ENCODE assay signal across 8 mouse cellular contexts in genomic region chr11:96006852-96007515, GRCm38 (mm10). TPM values are rescaled to one million over a fixed set of nuclear protein-coding genes. Genes with fewer than 3 reads are reported as not detected.
DNase-seq lines count a peak whose midpoint lies in the region; ATAC-seq lines count a peak whose summit lies in the region.

No protein-coding gene starts in this region.

- intact Hi-C loops in heart, postnatal 14 days (cut with DNase I) = loop anchor here (5.0 kb wide), 2 partner anchors 195 to 285 kb away; partner anchors contain the start of gene Hoxb6

- no peaks in the 10 kb centered on the region for H3K36me3 ChIP-seq in megakaryocyte, embryonic 14.5 days (replicated peaks; ENCODE audit: low read length)
- 0 out of 2 replicates have a peak, but pooled peaks cover 2% of the 10 kb centered on the region for H3K36me3 ChIP-seq in liver, embryonic 11.5 days (ENCODE audit: control insufficient read depth, insufficient read depth, low read length)
- no peaks in the 10 kb centered on the region for H3K36me3 ChIP-seq in splenic B cell, adult 2 months (ENCODE audit: control insufficient read depth, insufficient read depth, low read length, poor library complexity, severe bottlenecking)

- DNase-seq in embryo, embryonic 11 days = peak; percentile 96
- DNase-seq in heart, postnatal 14 days = peak; percentile 36 to 42
- peak; percentile 87 for DNase-seq in liver, embryonic 11.5 days (ENCODE audit: low spot score)
- DNase-seq in splenic B cell, adult 2 months (ENCODE audit: low read depth, low spot score) = peak; percentile 32
- DNase-seq in layer of hippocampus, adult 9-11 months = no peak
- DNase-seq in Muller cell, postnatal 12 days (ENCODE audit: inconsistent ontology term) = no peak

- H3K4me2 ChIP-seq in liver, embryonic 11.5 days = peak overlapping the region; percentile 96

- no peaks in the 10 kb centered on the region for H3K9me3 ChIP-seq in megakaryocyte, embryonic 14.5 days
- H3K9me3 ChIP-seq in liver, embryonic 11.5 days (ENCODE audit: control insufficient read depth, low read length) = no peaks in the 10 kb centered on the region

- H3K27ac ChIP-seq in liver, embryonic 11.5 days (ENCODE audit: low read depth, low read length) = peak overlapping the region; percentile 98

- peak overlapping the region; percentile 95 for H3K9ac ChIP-seq in liver, embryonic 11.5 days (ENCODE audit: low read depth, low read length)

- ATAC-seq in megakaryocyte, adult 5-6 weeks (ENCODE audit: poor library complexity, severe bottlenecking) = no peak
- peak; percentile 57 for ATAC-seq in liver, embryonic 11.5 days (replicated peaks; ENCODE audit: low FRiP score)

- WGBS in liver, embryonic 11.5 days = under 1% methylated on average over 61 of the region's 67 CpGs

- peak overlapping the region; percentile 69 for H3K4me3 ChIP-seq in megakaryocyte, embryonic 14.5 days (replicated peaks)
- H3K4me3 ChIP-seq in liver, embryonic 11.5 days (ENCODE audit: low read depth, low read length) = peak overlapping the region; percentile 96

- H3K27me3 ChIP-seq in megakaryocyte, embryonic 14.5 days (replicated peaks) = peaks cover 78% of the 10 kb centered on the region
- H3K27me3 ChIP-seq in liver, embryonic 11.5 days (replicated peaks; ENCODE audit: control insufficient read depth, insufficient read depth, low read length) = no peaks in the 10 kb centered on the region
- peaks cover 14% of the 10 kb centered on the region for H3K27me3 ChIP-seq in splenic B cell, adult 2 months (ENCODE audit: control insufficient read depth, insufficient read depth, low read length, poor library complexity, severe bottlenecking)

- peaks cover 32% of the 10 kb centered on the region for H3K4me1 ChIP-seq in megakaryocyte, embryonic 14.5 days
- peaks cover 18% of the 10 kb centered on the region for H3K4me1 ChIP-seq in liver, embryonic 11.5 days (replicated peaks; ENCODE audit: control insufficient read depth, insufficient read depth, low read length)

RNA-seq across cellular contexts. Expression of gene Igf2bp1, which starts 1.2 kb away (rescaled TPM):
- 0.06 TPM in 1 of 2 replicates, not detected in the other for polyA plus RNA-seq in megakaryocyte, embryonic 14.5 days (2012; ENCODE audit: insufficient read depth, low replicate concordance)
- not detected in 2 replicates for total RNA-seq in megakaryocyte, adult 5-6 weeks (2015)
- total RNA-seq in megakaryocyte, adult 5-6 weeks (2017) = not detected in 2 replicates
- total RNA-seq in heart, postnatal 14 days (2021) = under 1 TPM; 0.46 to 0.76 TPM
- polyA plus RNA-seq in liver, embryonic 11.5 days (2014; fragmentation: Nextera tagmentation; extraction: Ambion mirVana) = 54.1 and 56.0 TPM in 2 replicates

RNA-seq across cellular contexts. Expression of gene Gip, which starts 17.4 kb away (rescaled TPM):
- not detected in 2 replicates for polyA plus RNA-seq in megakaryocyte, embryonic 14.5 days (2012; ENCODE audit: insufficient read depth, low replicate concordance)
- not detected in 2 replicates for total RNA-seq in megakaryocyte, adult 5-6 weeks (2015)
- total RNA-seq in megakaryocyte, adult 5-6 weeks (2017) = not detected in 2 replicates
- not detected for total RNA-seq in heart, postnatal 14 days (2021)
- polyA plus RNA-seq in liver, embryonic 11.5 days (2014; fragmentation: Nextera tagmentation; extraction: Ambion mirVana) = not detected in 2 replicates

RNA-seq across cellular contexts. Expression of gene Snf8, which starts 27.7 kb away (rescaled TPM):
- 21.3 and 146 TPM in 2 replicates for polyA plus RNA-seq in megakaryocyte, embryonic 14.5 days (2012; ENCODE audit: insufficient read depth, low replicate concordance)
- 80.1 and 93.3 TPM in 2 replicates for total RNA-seq in megakaryocyte, adult 5-6 weeks (2015)
- 47.6 and 59.8 TPM in 2 replicates for total RNA-seq in megakaryocyte, adult 5-6 weeks (2017)
- total RNA-seq in heart, postnatal 14 days (2021) = 10 to 100 TPM; 45.8 to 51.2 TPM
- polyA plus RNA-seq in liver, embryonic 11.5 days (2014; fragmentation: Nextera tagmentation; extraction: Ambion mirVana) = 48.8 and 50.0 TPM in 2 replicates

RNA-seq across cellular contexts. Expression of gene Ube2z, which starts 58.2 kb away (rescaled TPM):
- 12.1 and 13.8 TPM in 2 replicates for polyA plus RNA-seq in megakaryocyte, embryonic 14.5 days (2012; ENCODE audit: insufficient read depth, low replicate concordance)
- total RNA-seq in megakaryocyte, adult 5-6 weeks (2015) = 22.5 and 22.8 TPM in 2 replicates
- total RNA-seq in megakaryocyte, adult 5-6 weeks (2017) = 20.8 and 21.5 TPM in 2 replicates
- 10 to 100 TPM; 31.9 to 36.8 TPM for total RNA-seq in heart, postnatal 14 days (2021)
- 26.7 and 27.1 TPM in 2 replicates for polyA plus RNA-seq in liver, embryonic 11.5 days (2014; fragmentation: Nextera tagmentation; extraction: Ambion mirVana)

Comparison
In these comparisons a context has a peak if more than half of its experiments do, and no peak if none do; other contexts are left out.
1. DNase-seq: peak in embryo, embryonic 11 days (single experiment), heart, postnatal 14 days (2 of 2), liver, embryonic 11.5 days (single experiment) and splenic B cell, adult 2 months (single experiment); none in layer of hippocampus, adult 9-11 months (single experiment) and Muller cell, postnatal 12 days (single experiment).